Mouse (Mus musculus) heart, postnatal 0 days (tissue): ENCODE data around the gene Mafk.

Experiments used
- CTCF ChIP-seq: IDR thresholded peaks from 2 replicates; pipeline ENCODE4 v1.5.1; 2016; ENCODE audit warnings: antibody characterized with exemption, control low read depth, low read depth
- EP300 ChIP-seq: IDR thresholded peaks from 2 replicates; pipeline ENCODE4 v1.6.1; 2016; ENCODE audit warnings: antibody characterized with exemption, low read depth

DNA sequence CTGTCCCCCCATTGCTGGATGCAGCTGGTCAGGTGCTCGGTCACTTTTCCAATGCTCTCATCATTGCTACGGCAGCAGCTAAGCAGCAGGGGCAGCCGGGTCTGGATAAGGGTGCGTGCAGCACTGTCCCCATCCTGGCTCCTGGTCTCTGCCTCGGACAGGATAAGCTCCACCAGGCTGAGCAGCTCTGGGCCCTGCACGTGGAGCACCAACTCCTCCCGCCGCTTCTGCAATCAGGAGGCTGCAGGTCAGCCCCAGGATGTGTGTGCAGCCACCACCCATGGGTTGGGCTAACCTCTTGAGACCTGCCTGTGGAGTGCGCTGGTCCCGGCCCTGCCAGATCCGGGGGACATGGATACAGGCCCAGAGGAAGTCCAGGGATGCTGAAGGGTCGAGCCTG is 35.2 kb upstream of the Mafk start:
- TF ChIP-seq CTCF (no peak), EP300 (no peak)
